8 mouse cellular contexts compared by ENCODE assay signal in the genomic region with DNA sequence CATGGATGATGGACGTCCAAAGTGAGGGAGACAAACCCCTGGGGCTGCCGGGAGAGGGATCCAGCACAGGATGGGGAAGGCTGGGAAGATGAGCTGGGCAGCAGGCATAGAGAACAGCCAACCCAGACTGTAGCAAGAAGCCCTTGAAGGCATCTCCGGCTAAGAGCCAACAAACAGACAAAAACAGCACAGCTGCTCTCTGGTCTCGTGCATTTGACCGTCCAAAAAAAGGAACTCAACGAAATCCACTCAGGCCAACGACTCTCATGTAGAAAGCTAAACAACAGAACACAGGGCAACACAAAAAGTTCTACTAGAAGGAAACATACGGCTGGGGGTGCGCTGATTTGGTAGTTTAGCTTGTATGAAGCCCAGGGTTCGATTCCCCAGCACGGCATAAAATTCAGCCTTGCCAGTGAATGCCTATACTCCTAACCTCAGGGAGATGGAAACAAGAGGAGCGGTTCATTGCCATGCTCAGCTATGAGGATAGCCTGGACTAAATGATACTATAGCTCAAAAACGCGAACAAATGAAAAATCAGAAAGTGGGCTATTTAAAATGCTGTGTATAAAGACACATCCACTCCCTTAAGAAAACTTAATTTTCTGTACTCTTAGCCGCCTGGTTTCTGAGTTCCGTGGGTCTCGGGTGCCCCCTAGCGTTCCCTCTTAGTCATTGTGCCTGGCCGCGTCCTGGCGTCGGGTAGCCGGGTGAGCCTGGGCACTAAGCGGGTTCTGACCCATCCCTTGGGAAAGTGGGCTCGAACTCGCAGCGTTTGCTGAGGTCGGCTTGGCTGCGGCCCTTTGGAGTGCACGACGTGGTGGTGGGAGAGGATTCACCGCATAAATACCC. TPM values are rescaled to one million over a fixed set of nuclear protein-coding genes. Genes with fewer than 3 reads are reported as not detected.
DNase-seq lines count a peak whose midpoint lies in the region; ATAC-seq and TF ChIP-seq lines count a peak whose summit lies in the region.

No protein-coding gene starts in this region.

- no peaks in the 10 kb centered on the region for H3K9me3 ChIP-seq in CH12.LX (replicated peaks; ENCODE audit: low read length)
- no peaks in the 10 kb centered on the region for H3K9me3 ChIP-seq in heart, embryonic 13.5 days
- H3K9me3 ChIP-seq in kidney, postnatal 0 days (replicated peaks; ENCODE audit: low read length), result no peaks in the 10 kb centered on the region
- H3K9me3 ChIP-seq in liver, embryonic 15.5 days (replicated peaks), result no peaks in the 10 kb centered on the region
- no peaks in the 10 kb centered on the region for H3K9me3 ChIP-seq in stomach, embryonic 14.5 days (ENCODE audit: control insufficient read depth, low read depth, low read length)

- peak; percentile 51 to 93 for TF ChIP-seq CTCF in CH12.LX (conservative IDR thresholded peaks at IDR 0.05 in 1 of 2, IDR thresholded peaks at IDR 0.05 in 1 of 2; ENCODE audit: low read depth in 2 of 2, low read length in 2 of 2)
- peak; percentile 98 for TF ChIP-seq CTCF in kidney, postnatal 0 days (IDR thresholded peaks at IDR 0.05; ENCODE audit: low read depth)

- dilution Hi-C loops in CH12.LX (cut with MboI; ENCODE audit: extremely low pct_ligation_motif_present, extremely low pct_unique_long_range_greater_than_20kb, low sequenced_read_pairs), result no loop called here

- H3K79me2 ChIP-seq in CH12.LX (replicated peaks; ENCODE audit: control insufficient read depth, extremely low read depth, insufficient read depth, poor library complexity, severe bottlenecking), result no peaks in the 10 kb centered on the region

- peak; percentile 67 for ATAC-seq in erythroid progenitor cell, adult 5-6 weeks (replicated peaks; ENCODE audit: low FRiP score, poor library complexity, severe bottlenecking)
- no peak for ATAC-seq in heart, embryonic 13.5 days (ENCODE audit: extremely low read depth, insufficient number of reproducible peaks, low FRiP score, low TSS enrichment)
- no peak for ATAC-seq in kidney, postnatal 0 days (replicated peaks; ENCODE audit: low FRiP score, low read depth)
- ATAC-seq in liver, embryonic 15.5 days (ENCODE audit: insufficient read depth), result 0 out of 2 replicates have a peak, but pooled peaks have one; percentile 9
- no peak for ATAC-seq in stomach, embryonic 14.5 days (ENCODE audit: insufficient number of reproducible peaks, insufficient read depth, low FRiP score, low read depth)

- no peaks in the 10 kb centered on the region for H3K36me3 ChIP-seq in CH12.LX (replicated peaks in 1 of 2; ENCODE audit: control insufficient read depth in 1 of 2, insufficient read depth in 1 of 2, low read length in 1 of 2)
- H3K36me3 ChIP-seq in heart, embryonic 13.5 days, result no peaks in the 10 kb centered on the region
- no peaks in the 10 kb centered on the region for H3K36me3 ChIP-seq in kidney, postnatal 0 days (ENCODE audit: insufficient read depth, low read length)
- H3K36me3 ChIP-seq in liver, embryonic 15.5 days (replicated peaks), result no peaks in the 10 kb centered on the region
- no peaks in the 10 kb centered on the region for H3K36me3 ChIP-seq in stomach, embryonic 14.5 days (ENCODE audit: control insufficient read depth, insufficient read depth, low read length)

- DNase-seq in CH12.LX (ENCODE audit: extremely low read depth), result peak; percentile 81
- DNase-seq in c-Kit-negative CD71-positive TER-119-positive erythroid progenitor cells, embryonic 14.5 days (ENCODE audit: low read depth, low spot score), result peak; percentile 80
- DNase-seq in kidney, postnatal 0 days (ENCODE audit: low spot score), result peak; percentile 95
- DNase-seq in neural tube, embryonic 10.5 days (ENCODE audit: extremely low spot score, low spot score), result peak; percentile 85

- in situ Hi-C loops in CH12.LX (cut with MboI; ENCODE audit: low pct_ligation_motif_present, low pct_unique_long_range_greater_than_20kb, low sequenced_read_pairs), result loop anchor here (5.0 to 10.0 kb wide), 3 partner anchors 109 to 426 kb away; partner anchors contain the start of gene Wdr20

- peaks cover 3 to 28% of the 10 kb centered on the region in 2 experiments; a peak in 2 of 4 replicates for H3K4me1 ChIP-seq in CH12.LX (ENCODE audit: control insufficient read depth in 1 of 2, insufficient read depth in 2 of 2)
- H3K4me1 ChIP-seq in heart, embryonic 13.5 days, result peaks cover 26% of the 10 kb centered on the region
- peaks cover 8% of the 10 kb centered on the region for H3K4me1 ChIP-seq in kidney, postnatal 0 days (replicated peaks; ENCODE audit: insufficient read depth, low read length)
- peaks cover 47% of the 10 kb centered on the region for H3K4me1 ChIP-seq in liver, embryonic 15.5 days (replicated peaks)
- H3K4me1 ChIP-seq in stomach, embryonic 14.5 days (ENCODE audit: control insufficient read depth, insufficient read depth, low read length), result peaks cover 9% of the 10 kb centered on the region

- no peak for TF ChIP-seq POLR2A in CH12.LX (IDR thresholded peaks at IDR 0.05; ENCODE audit: low read depth, low read length)

- H3K4me3 ChIP-seq in CH12.LX (replicated peaks in 1 of 3; ENCODE audit: low read depth in 2 of 3, low read length in 2 of 3, poor library complexity in 1 of 3), result peak overlapping the region; percentile 61 to 68 (median 64)
- peak overlapping the region; percentile 65 for H3K4me3 ChIP-seq in heart, embryonic 13.5 days
- H3K4me3 ChIP-seq in kidney, postnatal 0 days (replicated peaks; ENCODE audit: low read depth, low read length), result peak overlapping the region; percentile 49
- H3K4me3 ChIP-seq in liver, embryonic 15.5 days (replicated peaks), result peak overlapping the region; percentile 65
- H3K4me3 ChIP-seq in stomach, embryonic 14.5 days (ENCODE audit: low read depth, low read length), result peak overlapping the region; percentile 54

- WGBS in heart, embryonic 13.5 days, result 19% methylated on average over 32 of the region's 32 CpGs
- 20% methylated on average over 32 of the region's 32 CpGs for WGBS in kidney, postnatal 0 days
- WGBS in liver, embryonic 15.5 days (ENCODE audit: insufficient replicate concordance), result 16% methylated on average over 32 of the region's 32 CpGs
- 17% methylated on average over 32 of the region's 32 CpGs for WGBS in stomach, embryonic 14.5 days

- peak; percentile 97 for TF ChIP-seq RAD21 in CH12.LX (IDR thresholded peaks at IDR 0.05; ENCODE audit: low read depth, low read length)

- peak overlapping the region; percentile 66 for H3K9ac ChIP-seq in CH12.LX (ENCODE audit: insufficient read depth, low read depth)
- peak overlapping the region; percentile 83 for H3K9ac ChIP-seq in heart, embryonic 13.5 days
- H3K9ac ChIP-seq in kidney, postnatal 0 days (ENCODE audit: low read depth, low read length), result peak overlapping the region; percentile 50; the same call in 1 of the 2 replicates
- peak overlapping the region; percentile 61 for H3K9ac ChIP-seq in liver, embryonic 15.5 days
- H3K9ac ChIP-seq in stomach, embryonic 14.5 days (replicated peaks; ENCODE audit: low read depth, low read length), result peak overlapping the region; percentile 21; the same call in 1 of the 2 replicates

- H3K27ac ChIP-seq in CH12.LX (ENCODE audit: insufficient read depth, low read depth), result no peak overlapping the region
- no peak overlapping the region for H3K27ac ChIP-seq in heart, embryonic 13.5 days (replicated peaks)
- 0 out of 2 replicates have a peak overlapping the region, but pooled peaks have one; percentile 84 for H3K27ac ChIP-seq in kidney, postnatal 0 days
- H3K27ac ChIP-seq in liver, embryonic 15.5 days (replicated peaks), result peak overlapping the region; percentile 85
- H3K27ac ChIP-seq in stomach, embryonic 14.5 days (ENCODE audit: low read length), result no peak overlapping the region

- no peak for TF ChIP-seq EP300 in CH12.LX (IDR thresholded peaks at IDR 0.05; ENCODE audit: low read length)

- H3K4me2 ChIP-seq in CH12.LX (ENCODE audit: insufficient read depth, low read depth, poor library complexity, severe bottlenecking), result peak overlapping the region; percentile 82
- peak overlapping the region; percentile 85 for H3K4me2 ChIP-seq in heart, embryonic 13.5 days
- H3K4me2 ChIP-seq in kidney, postnatal 0 days (ENCODE audit: low read length), result peak overlapping the region; percentile 72
- peak overlapping the region; percentile 97 for H3K4me2 ChIP-seq in liver, embryonic 15.5 days
- peak overlapping the region; percentile 76 for H3K4me2 ChIP-seq in stomach, embryonic 14.5 days (replicated peaks; ENCODE audit: low read depth, low read length)

- H3K27me3 ChIP-seq in CH12.LX (replicated peaks), result peaks cover 10% of the 10 kb centered on the region
- H3K27me3 ChIP-seq in heart, embryonic 13.5 days (replicated peaks), result peaks cover 4% of the 10 kb centered on the region
- no peaks in the 10 kb centered on the region for H3K27me3 ChIP-seq in kidney, postnatal 0 days (ENCODE audit: insufficient read depth, low read length)
- H3K27me3 ChIP-seq in liver, embryonic 15.5 days, result peaks cover 17% of the 10 kb centered on the region
- H3K27me3 ChIP-seq in stomach, embryonic 14.5 days (ENCODE audit: control insufficient read depth, insufficient read depth, low read length), result no peaks in the 10 kb centered on the region

RNA-seq across cellular contexts. Expression of gene Mok, which starts 2.7 kb away (rescaled TPM):
- total RNA-seq in CH12.LX (2012; rRNA removed), result 5.5 and 9.8 TPM in 2 replicates
- total RNA-seq in CH12.LX (2014; rRNA removed), result 5.8 and 7.1 TPM in 2 replicates
- polyA plus RNA-seq in CH12.LX (2012; ENCODE audit: insufficient read length, low read depth), result 9.1 and 11.0 TPM in 2 replicates
- not detected in 2 replicates for total RNA-seq in erythroid progenitor cell, adult 5-6 weeks (2015; ENCODE audit: low replicate concordance)
- 0.26 TPM in 1 of 2 replicates, not detected in the other for total RNA-seq in erythroid progenitor cell, adult 5-6 weeks (2017; ENCODE audit: low replicate concordance)
- polyA plus RNA-seq in heart, embryonic 13.5 days (2015; fragmentation: Nextera tagmentation; extraction: Ambion mirVana), result 2.7 and 3.5 TPM in 2 replicates
- polyA plus RNA-seq in kidney, postnatal 0 days (2015; fragmentation: Nextera tagmentation; extraction: Ambion mirVana), result 8.9 and 9.6 TPM in 2 replicates
- polyA plus RNA-seq in liver, embryonic 15.5 days (2015; fragmentation: Nextera tagmentation; extraction: Ambion mirVana), result 0.22 TPM in 2 replicates
- polyA plus RNA-seq in stomach, embryonic 14.5 days (2014; fragmentation: Nextera tagmentation; extraction: Ambion mirVana), result 5.2 and 5.4 TPM in 2 replicates

RNA-seq across cellular contexts. Expression of gene Zfp839, which starts 6.6 kb away (rescaled TPM):
- total RNA-seq in CH12.LX (2012; rRNA removed), result 7.8 and 9.1 TPM in 2 replicates
- 3.7 and 3.8 TPM in 2 replicates for total RNA-seq in CH12.LX (2014; rRNA removed)
- 8.1 and 9.2 TPM in 2 replicates for polyA plus RNA-seq in CH12.LX (2012; ENCODE audit: insufficient read length, low read depth)
- total RNA-seq in erythroid progenitor cell, adult 5-6 weeks (2015; ENCODE audit: low replicate concordance), result 1.1 TPM in 1 of 2 replicates, not detected in the other
- 0.77 TPM in 1 of 2 replicates, not detected in the other for total RNA-seq in erythroid progenitor cell, adult 5-6 weeks (2017; ENCODE audit: low replicate concordance)
- 4.1 and 4.3 TPM in 2 replicates for polyA plus RNA-seq in heart, embryonic 13.5 days (2015; fragmentation: Nextera tagmentation; extraction: Ambion mirVana)
- polyA plus RNA-seq in kidney, postnatal 0 days (2015; fragmentation: Nextera tagmentation; extraction: Ambion mirVana), result 2.2 and 2.3 TPM in 2 replicates
- 1.7 and 1.8 TPM in 2 replicates for polyA plus RNA-seq in liver, embryonic 15.5 days (2015; fragmentation: Nextera tagmentation; extraction: Ambion mirVana)
- polyA plus RNA-seq in stomach, embryonic 14.5 days (2014; fragmentation: Nextera tagmentation; extraction: Ambion mirVana), result 4.6 and 5.9 TPM in 2 replicates

RNA-seq across cellular contexts. Expression of gene Cinp, which starts 45.5 kb away (rescaled TPM):
- total RNA-seq in CH12.LX (2012; rRNA removed), result 135 and 161 TPM in 2 replicates
- 164 and 167 TPM in 2 replicates for total RNA-seq in CH12.LX (2014; rRNA removed)
- 114 and 131 TPM in 2 replicates for polyA plus RNA-seq in CH12.LX (2012; ENCODE audit: insufficient read length, low read depth)
- 15.9 and 29.8 TPM in 2 replicates for total RNA-seq in erythroid progenitor cell, adult 5-6 weeks (2015; ENCODE audit: low replicate concordance)
- total RNA-seq in erythroid progenitor cell, adult 5-6 weeks (2017; ENCODE audit: low replicate concordance), result 21.9 and 22.5 TPM in 2 replicates
- polyA plus RNA-seq in heart, embryonic 13.5 days (2015; fragmentation: Nextera tagmentation; extraction: Ambion mirVana), result 59.8 and 66.2 TPM in 2 replicates
- polyA plus RNA-seq in kidney, postnatal 0 days (2015; fragmentation: Nextera tagmentation; extraction: Ambion mirVana), result 59.0 and 59.2 TPM in 2 replicates
- polyA plus RNA-seq in liver, embryonic 15.5 days (2015; fragmentation: Nextera tagmentation; extraction: Ambion mirVana), result 49.9 and 56.6 TPM in 2 replicates
- polyA plus RNA-seq in stomach, embryonic 14.5 days (2014; fragmentation: Nextera tagmentation; extraction: Ambion mirVana), result 80.8 and 89.5 TPM in 2 replicates

RNA-seq across cellular contexts. Expression of gene Tecpr2, which starts 45.6 kb away (rescaled TPM):
- total RNA-seq in CH12.LX (2012; rRNA removed) (6.7 and 7.5 TPM in 2 replicates), CH12.LX (2014; rRNA removed) (2.6 and 3.1 TPM in 2 replicates)
- 2.8 and 2.9 TPM in 2 replicates for polyA plus RNA-seq in CH12.LX (2012; ENCODE audit: insufficient read length, low read depth)
- 1.3 and 1.8 TPM in 2 replicates for total RNA-seq in erythroid progenitor cell, adult 5-6 weeks (2015; ENCODE audit: low replicate concordance)
- total RNA-seq in erythroid progenitor cell, adult 5-6 weeks (2017; ENCODE audit: low replicate concordance), result 3.1 and 11.8 TPM in 2 replicates
- polyA plus RNA-seq in heart, embryonic 13.5 days (2015; fragmentation: Nextera tagmentation; extraction: Ambion mirVana), result 2.2 and 2.9 TPM in 2 replicates
- 1.8 and 2.0 TPM in 2 replicates for polyA plus RNA-seq in kidney, postnatal 0 days (2015; fragmentation: Nextera tagmentation; extraction: Ambion mirVana)
- 1.6 and 1.8 TPM in 2 replicates for polyA plus RNA-seq in liver, embryonic 15.5 days (2015; fragmentation: Nextera tagmentation; extraction: Ambion mirVana)
- 3.8 and 4.8 TPM in 2 replicates for polyA plus RNA-seq in stomach, embryonic 14.5 days (2014; fragmentation: Nextera tagmentation; extraction: Ambion mirVana)

Comparison
In these comparisons a context has a peak if more than half of its experiments do, and no peak if none do; other contexts are left out.
1. H3K27ac ChIP-seq: peak in kidney, postnatal 0 days (single experiment) and liver, embryonic 15.5 days (single experiment); none in CH12.LX (single experiment), heart, embryonic 13.5 days (single experiment) and stomach, embryonic 14.5 days (single experiment).
2. H3K9ac ChIP-seq: peak in every context shown above with its lines; median percentile 83 in heart, embryonic 13.5 days; 66 in CH12.LX; 61 in liver, embryonic 15.5 days; 50 in kidney, postnatal 0 days; 21 in stomach, embryonic 14.5 days.
3. ATAC-seq: peak in erythroid progenitor cell, adult 5-6 weeks (single experiment) and liver, embryonic 15.5 days (single experiment); none in heart, embryonic 13.5 days (single experiment), kidney, postnatal 0 days (single experiment) and stomach, embryonic 14.5 days (single experiment).
4. Peak in every context shown above with its lines, with median percentiles within 50 percentile points of each other: DNase-seq, H3K4me2 ChIP-seq and H3K4me3 ChIP-seq.